Mouse (Mus musculus) monocyte, adult 2 months (primary cell): ENCODE results near the gene Haus3.
A peak's percentile ranks its signal among the peaks of the same experiment; 100 is the strongest.

Experiments used
- DNase-seq, 2 experiments: peaks; one replicate each; pipeline ENCODE4 v3.0.0; 2022; ENCODE audit warnings: low spot score in 2 of 2, low read depth in 1 of 2

Haus3 gene

GRCm38 (mm10) chr5:34119121-34119856, 50.0 kb downstream of the Haus3 start:
- no peak for DNase-seq

- peak in 1 of 2 experiments; percentile 3 for DNase-seq
Measured at GRCm38 (mm10) chr5:34105681-34106080, 63.6 kb downstream of the Haus3 start.
